Mouse (Mus musculus) CH12.LX (cell line): ENCODE results near the gene Lta. TPM values are rescaled to one million over a fixed set of nuclear protein-coding genes. Genes with fewer than 3 reads are reported as not detected.

Experiments
- DNase-seq: peaks from one replicate; pipeline ENCODE4 v3.0.0-alpha.2; 2013; ENCODE audit errors: extremely low read depth
- H3K27ac ChIP-seq: 2 replicates; pipeline ENCODE4 v1.5.1; 2012; ENCODE audit warnings: low read depth, mild to moderate bottlenecking, control low read depth, moderate library complexity; ENCODE audit not compliant: insufficient read depth
- H3K27me3 ChIP-seq: replicated peaks from 2 replicates; pipeline ENCODE3; 2012; ENCODE audit warnings: inconsistent platforms
- H3K36me3 ChIP-seq, 2 experiments: replicated peaks in 1 of 2; 2 replicates each; pipeline versions ENCODE3 to v1.6.1; 2012; ENCODE audit warnings: inconsistent platforms in 1 of 2, low read length in 1 of 2, mild to moderate bottlenecking in 1 of 2, mixed read lengths in 1 of 2, moderate library complexity in 1 of 2; ENCODE audit not compliant: control insufficient read depth in 1 of 2, insufficient read depth in 1 of 2
- H3K4me1 ChIP-seq, 2 experiments: 2 replicates each; pipeline ENCODE4 v1.6.1; 2012; ENCODE audit warnings: inconsistent platforms in 1 of 2, moderate library complexity in 1 of 2; ENCODE audit not compliant: insufficient read depth in 2 of 2, control insufficient read depth in 1 of 2
- H3K4me2 ChIP-seq: 2 replicates; pipeline ENCODE4 v1.6.1; 2012; ENCODE audit warnings: low read depth, mild to moderate bottlenecking, control low read depth; ENCODE audit not compliant: poor library complexity, insufficient read depth, severe bottlenecking
- H3K4me3 ChIP-seq, 3 experiments: fragments of 150-350 bp in 1 of 3; sonication (generic) in 1 of 3; replicated peaks in 1 of 3; 2 replicates each; pipeline versions ENCODE3 to v1.5.1; 2011 to 2012; ENCODE audit warnings: low read depth in 2 of 3, low read length in 2 of 3, mild to moderate bottlenecking in 2 of 3, moderate library complexity in 2 of 3, control low read depth in 1 of 3, improper control_type of control experiment in 1 of 3, inconsistent platforms in 1 of 3, mixed read lengths in 1 of 3; ENCODE audit not compliant: poor library complexity in 1 of 3
- H3K79me2 ChIP-seq: replicated peaks from 2 replicates; pipeline ENCODE4 v1.6.1; 2012; ENCODE audit warnings: mild to moderate bottlenecking, moderate library complexity; ENCODE audit not compliant: control insufficient read depth, poor library complexity, insufficient read depth, severe bottlenecking; ENCODE audit errors: extremely low read depth
- H3K9ac ChIP-seq: 2 replicates; pipeline ENCODE4 v1.6.1; 2012; ENCODE audit warnings: low read depth, mild to moderate bottlenecking, control low read depth, moderate library complexity; ENCODE audit not compliant: insufficient read depth
- H3K9me3 ChIP-seq: replicated peaks from 2 replicates; pipeline ENCODE3; 2012; ENCODE audit warnings: low read length, inconsistent platforms, mixed read lengths
- BHLHE40 ChIP-seq: IDR thresholded peaks from 2 replicates; pipeline ENCODE4 v1.6.1; 2011; ENCODE audit warnings: mild to moderate bottlenecking, low read depth, low read length, improper control_type of control experiment
- CHD1 ChIP-seq: IDR thresholded peaks from 2 replicates; pipeline ENCODE4 v1.6.1; 2012; ENCODE audit warnings: low read depth, low read length, improper control_type of control experiment, inconsistent platforms
- CTCF ChIP-seq, 2 experiments: IDR thresholded peaks in 1 of 2; conservative IDR thresholded peaks in 1 of 2; 2 replicates each; pipeline ENCODE4 v1.5.1; 2011 to 2012; ENCODE audit warnings: low read depth in 2 of 2, low read length in 2 of 2, improper control_type of control experiment in 1 of 2, inconsistent platforms in 1 of 2, mild to moderate bottlenecking in 1 of 2, moderate library complexity in 1 of 2
- ETS1 ChIP-seq: conservative IDR thresholded peaks from 2 replicates; pipeline ENCODE4 v1.6.1; 2012; ENCODE audit warnings: low read depth, mild to moderate bottlenecking, inconsistent platforms, low read length, improper control_type of control experiment, moderate library complexity
- HCFC1 ChIP-seq: IDR thresholded peaks from 2 replicates; pipeline ENCODE4 v1.6.1; 2012; ENCODE audit warnings: low read depth, mild to moderate bottlenecking, inconsistent platforms, low read length, improper control_type of control experiment
- IRF4 ChIP-seq: IDR thresholded peaks from 2 replicates; pipeline ENCODE4 v1.6.1; 2014; ENCODE audit warnings: low read depth, mild to moderate bottlenecking, inconsistent platforms, low read length, improper control_type of control experiment
- JUN ChIP-seq: IDR thresholded peaks from 2 replicates; pipeline ENCODE4 v1.6.1; 2011; ENCODE audit warnings: low read depth, mild to moderate bottlenecking, low read length, improper control_type of control experiment, moderate library complexity; ENCODE audit not compliant: insufficient read depth
- MAFK ChIP-seq: IDR thresholded peaks from 2 replicates; pipeline ENCODE4 v1.6.1; 2011; ENCODE audit warnings: low read length, improper control_type of control experiment; ENCODE audit not compliant: insufficient replicate concordance
- MAX ChIP-seq: IDR thresholded peaks from 2 replicates; pipeline ENCODE4 v1.6.1; 2011; ENCODE audit warnings: low read length, improper control_type of control experiment
- MEF2A ChIP-seq: IDR thresholded peaks from 2 replicates; pipeline ENCODE4 v1.6.1; 2014; ENCODE audit warnings: low read depth, mild to moderate bottlenecking, inconsistent platforms, low read length, improper control_type of control experiment, borderline replicate concordance
- MXI1 ChIP-seq: IDR thresholded peaks from 2 replicates; pipeline ENCODE4 v1.6.1; 2011; ENCODE audit warnings: mild to moderate bottlenecking, low read depth, low read length, improper control_type of control experiment
- NELFE ChIP-seq: IDR thresholded peaks from 2 replicates; pipeline ENCODE4 v1.6.1; 2011; ENCODE audit warnings: low read depth, low read length, improper control_type of control experiment
- PAX5 ChIP-seq: IDR thresholded peaks from 2 replicates; pipeline ENCODE4 v1.6.1; 2012; ENCODE audit warnings: low read length, inconsistent platforms, mixed read lengths
- POLR2A ChIP-seq: IDR thresholded peaks from 2 replicates; pipeline ENCODE4 v1.6.1; 2011; ENCODE audit warnings: low read depth, mild to moderate bottlenecking, improper control_type of control experiment, low read length
- POLR2AphosphoS2 ChIP-seq: IDR thresholded peaks from 2 replicates; pipeline ENCODE4 v1.6.1; 2011; ENCODE audit warnings: low read depth, low read length, improper control_type of control experiment
- RCOR1 ChIP-seq: conservative IDR thresholded peaks from 2 replicates; pipeline ENCODE4 v1.6.1; 2012; ENCODE audit warnings: low read depth, mild to moderate bottlenecking, inconsistent platforms, low read length, improper control_type of control experiment
- SIN3A ChIP-seq: IDR thresholded peaks from 2 replicates; pipeline ENCODE4 v1.6.1; 2012; ENCODE audit warnings: low read length, improper control_type of control experiment, inconsistent platforms
- SMC3 ChIP-seq: IDR thresholded peaks from 2 replicates; pipeline ENCODE4 v1.6.1; 2011; ENCODE audit warnings: low read depth, low read length, improper control_type of control experiment
- TCF12 ChIP-seq: IDR thresholded peaks from 2 replicates; pipeline ENCODE4 v1.6.1; 2014; ENCODE audit warnings: low read depth, mild to moderate bottlenecking, inconsistent platforms, low read length, improper control_type of control experiment
- UBTF ChIP-seq: IDR thresholded peaks from 2 replicates; pipeline ENCODE4 v1.6.1; 2012; ENCODE audit warnings: low read depth, mild to moderate bottlenecking, inconsistent platforms, low read length, improper control_type of control experiment, moderate library complexity
- USF2 ChIP-seq: conservative IDR thresholded peaks from 2 replicates; pipeline ENCODE4 v1.6.1; 2011; ENCODE audit warnings: low read depth, low read length, improper control_type of control experiment
- ZC3H11A ChIP-seq: IDR thresholded peaks from 2 replicates; pipeline ENCODE4 v1.6.1; 2012; ENCODE audit warnings: low read depth, mild to moderate bottlenecking, inconsistent platforms, low read length, improper control_type of control experiment
- ZKSCAN1 ChIP-seq: IDR thresholded peaks from 2 replicates; pipeline ENCODE4 v1.6.1; 2012; ENCODE audit warnings: low read depth, inconsistent platforms, low read length, improper control_type of control experiment, borderline replicate concordance
- ZMIZ1 ChIP-seq: IDR thresholded peaks from 2 replicates; pipeline ENCODE4 v1.6.1; 2012; ENCODE audit warnings: low read depth, mild to moderate bottlenecking, inconsistent platforms, low read length, improper control_type of control experiment
- dilution Hi-C: fragments of 300-500 bp; cut with MboI; formaldehyde crosslinking; loops from 2 replicates; pipeline ENCODE4 v1.14.3; 2020; ENCODE audit warnings: low sequenced_read_pairs; ENCODE audit not compliant: extremely low pct_unique_long_range_greater_than_20kb, extremely low pct_ligation_motif_present
- in situ Hi-C: fragments of 300-500 bp; cut with MboI; formaldehyde crosslinking; loops from 3 replicates; pipeline ENCODE4 v1.14.3; 2019; ENCODE audit warnings: low sequenced_read_pairs, low pct_ligation_motif_present, low pct_unique_long_range_greater_than_20kb, mixed read lengths
- polyA plus RNA-seq: library from polyadenylated mRNA; unstranded; fragments of >175 nt; gene quantifications from 2 replicates; pipeline ENCODE4 v1.2.1, GENCODE M21; 2012; ENCODE audit warnings: low read depth; ENCODE audit not compliant: insufficient read length
- total RNA-seq, 2 experiments: library from RNA; depleted of rRNA; stranded (reverse); fragments of 300-350 nt in 1 of 2; fragments of >200 nt in 1 of 2; gene quantifications; 2 replicates each; pipeline ENCODE4 v1.2.3; 2012 to 2014

The Lta gene
- total and polyA plus RNA-seq, 3 experiments, result 13.4 to 53.0 (median 19.6) TPM

DNA sequence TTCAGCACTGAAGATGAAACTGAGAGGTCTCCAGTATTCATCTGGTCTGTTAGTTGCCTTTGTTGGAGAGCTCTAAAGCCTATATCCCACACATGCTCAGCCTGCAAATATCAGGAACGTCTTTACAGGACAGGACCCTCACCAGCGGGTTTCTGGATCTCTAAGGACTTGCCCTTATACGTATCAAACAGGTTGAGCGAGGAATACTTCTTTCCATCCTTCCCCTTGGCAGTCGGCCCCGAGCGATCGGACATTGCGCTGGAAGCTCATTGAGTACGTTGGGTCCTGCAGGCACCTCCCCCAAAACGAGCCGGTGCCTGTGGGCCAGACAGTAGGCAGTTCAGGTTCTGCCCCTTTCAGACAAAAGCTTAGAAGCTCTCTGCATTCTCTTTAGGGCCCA, 42.4 kb downstream of the Lta start:
- H3K79me2 ChIP-seq, result peaks cover 68% of the 10 kb centered on the region
- no peaks in the 10 kb centered on the region for H3K27me3 ChIP-seq
- DNase-seq, result no peak
- H3K9me3 ChIP-seq, result no peaks in the 10 kb centered on the region
- H3K27ac ChIP-seq, result no peak overlapping the region
- peak overlapping the region; percentile 76 for H3K4me2 ChIP-seq
- H3K36me3 ChIP-seq, result peaks cover 43 to 56% of the 10 kb centered on the region in 2 experiments
- in situ Hi-C loops, result no loop called here
- H3K4me3 ChIP-seq, result peak overlapping the region; percentile 88 to 97 (median 92)
- no peak for TF ChIP-seq UBTF
- TF ChIP-seq IRF4, result no peak
- no peak for TF ChIP-seq BHLHE40
- no peak for TF ChIP-seq PAX5
- no peak for TF ChIP-seq RCOR1
- TF ChIP-seq MEF2A, result no peak
- TF ChIP-seq JUN, result no peak
- TF ChIP-seq SIN3A, result no peak
- TF ChIP-seq NELFE, result no peak
- TF ChIP-seq SMC3, result no peak
- TF ChIP-seq MXI1, result no peak
- no peak for TF ChIP-seq ZMIZ1
- TF ChIP-seq CTCF (conservative IDR thresholded peaks at IDR 0.05 in 1 of 2, IDR thresholded peaks at IDR 0.05 in 1 of 2; ENCODE audit: low read depth in 2 of 2, low read length in 2 of 2), result no peak
- TF ChIP-seq TCF12, result no peak
- no peak for TF ChIP-seq ZKSCAN1
- no peak for TF ChIP-seq ETS1
- TF ChIP-seq POLR2AphosphoS2, result no peak
- dilution Hi-C loops, result no loop called here
- H3K4me1 ChIP-seq, result peaks cover 6 to 35% of the 10 kb centered on the region in 2 experiments
- H3K9ac ChIP-seq, result peak overlapping the region; percentile 95

- no peaks in the 10 kb centered on the region for H3K9me3 ChIP-seq
- dilution Hi-C loops, result no loop called here
- peaks cover 49 to 60% of the 10 kb centered on the region in 2 experiments for H3K36me3 ChIP-seq
- H3K4me2 ChIP-seq, result peak overlapping the region; percentile 76; the same call in 1 of the 2 replicates
- peak overlapping the region in 2 of 3 experiments; percentile 88 to 97 for H3K4me3 ChIP-seq
- H3K9ac ChIP-seq, result peak overlapping the region; percentile 95; the same call in 1 of the 2 replicates
- TF ChIP-seq MAFK (no peak), MEF2A (no peak), SMC3 (no peak), NELFE (no peak), PAX5 (no peak), MXI1 (no peak), CHD1 (no peak), POLR2A (no peak), HCFC1 (no peak), USF2 (no peak), ZC3H11A (no peak), ETS1 (no peak), MAX (no peak)
- in situ Hi-C loops, result no loop called here
- no peaks in the 10 kb centered on the region for H3K27me3 ChIP-seq
- H3K4me1 ChIP-seq, result peaks cover 6 to 35% of the 10 kb centered on the region in 2 experiments
- H3K79me2 ChIP-seq, result peaks cover 68% of the 10 kb centered on the region
- H3K27ac ChIP-seq, result no peak overlapping the region
- DNase-seq, result no peak
Measured at GRCm38 (mm10) chr17:35162121-35162520, 43.0 kb downstream of the Lta start.
